Mouse (Mus musculus): ENCODE measurements around the gene Ppp2r1b.

Ppp2r1b gene

DNA sequence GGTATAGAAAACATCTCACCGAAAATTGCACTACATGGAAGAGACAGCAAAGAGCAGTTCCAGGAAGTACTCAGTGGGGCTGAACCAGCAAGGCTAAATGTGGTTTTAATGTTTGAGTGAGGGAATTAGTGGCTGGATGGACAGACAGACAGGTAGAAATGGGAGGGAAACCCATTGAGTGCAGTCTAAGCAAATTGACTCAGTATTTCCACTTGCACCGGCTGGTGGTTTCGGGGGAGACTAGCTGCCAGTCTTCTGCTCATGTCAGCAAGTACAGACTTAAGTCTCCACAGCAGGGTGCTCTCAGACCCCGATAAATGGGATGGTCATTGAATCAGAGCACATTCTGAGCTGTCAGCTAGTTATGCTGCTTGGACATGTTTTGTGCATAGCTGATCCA is 9.0 kb upstream of the Ppp2r1b start:
- no peak for DNase-seq (ENCODE audit: low read depth, low spot score)

DNA sequence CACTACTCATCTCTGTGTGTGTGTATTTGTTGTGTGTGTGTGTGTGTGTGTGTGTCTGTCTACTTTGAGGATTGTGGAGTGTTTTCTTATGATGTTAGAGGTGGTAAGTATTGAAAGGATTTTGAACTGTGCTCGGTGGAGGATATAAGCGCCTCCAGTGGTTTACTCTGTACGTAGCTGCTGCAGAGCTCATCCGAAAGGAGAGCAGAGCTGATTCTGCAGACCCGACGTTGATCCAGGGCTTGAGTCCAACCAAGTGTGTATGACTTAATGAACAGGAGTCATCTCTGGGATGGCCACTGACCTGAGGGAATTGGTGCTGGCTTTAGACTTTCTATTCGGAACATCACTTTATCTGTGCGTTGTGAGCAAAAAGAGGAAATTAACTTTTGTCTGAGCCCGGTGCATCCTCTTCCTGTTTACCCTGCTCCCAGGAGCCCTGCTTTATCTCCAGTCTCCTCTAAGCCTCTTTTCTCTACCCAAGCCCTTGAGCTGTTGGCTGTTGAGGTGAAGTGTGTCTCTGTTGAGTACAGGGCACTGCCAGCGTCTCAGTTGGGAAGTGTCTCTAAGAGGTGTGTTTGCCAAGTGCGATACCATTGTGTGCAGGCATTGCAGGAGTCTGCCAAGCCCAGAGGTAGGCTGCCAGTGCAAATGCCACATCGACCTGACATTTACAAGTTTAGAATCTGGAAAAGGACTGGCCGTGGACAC is 3.9 kb upstream of the Ppp2r1b start:
- DNase-seq (ENCODE audit: low read depth, low spot score), result no peak

DNA sequence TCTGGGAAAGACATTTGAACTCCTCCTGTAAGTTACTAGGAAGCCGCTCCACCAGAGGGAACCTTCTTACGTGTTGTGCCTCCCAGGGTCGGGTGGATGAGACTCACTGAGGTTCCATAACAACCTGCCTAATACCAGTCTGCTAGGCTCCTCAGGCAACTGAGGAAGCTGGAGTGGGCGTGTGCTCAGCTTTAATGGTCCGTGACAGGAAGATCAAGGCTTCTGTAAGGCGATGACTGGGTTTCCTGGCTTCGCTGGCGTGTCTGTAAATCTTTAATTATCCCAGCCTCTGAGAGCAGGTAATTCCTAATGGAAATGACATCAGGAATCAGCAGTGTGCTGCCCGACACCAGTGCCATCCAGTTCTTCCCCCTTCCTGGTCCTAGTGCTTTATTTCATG is 446 bp downstream of the Ppp2r1b start:
- no peak for DNase-seq (ENCODE audit: low read depth, low spot score)

DNA sequence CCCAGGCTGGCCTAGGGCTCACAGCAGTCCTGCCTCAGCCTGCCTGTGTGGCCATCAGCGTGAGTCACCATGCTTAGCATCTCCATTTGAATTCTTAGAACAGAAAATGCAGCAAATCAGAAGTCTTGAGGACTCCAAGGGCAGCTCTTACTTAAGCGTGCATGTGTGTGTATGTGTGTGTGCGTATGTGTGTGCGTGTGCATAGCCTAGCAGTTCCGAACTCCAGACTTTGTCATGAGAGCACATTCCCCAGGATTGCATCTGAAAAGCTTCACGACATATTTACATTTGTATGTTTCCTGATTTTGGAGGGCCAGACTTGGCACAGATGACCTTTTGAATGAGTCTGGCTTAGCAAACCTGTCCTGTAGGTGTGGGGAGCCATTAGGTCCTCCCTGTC is 2.0 kb downstream of the Ppp2r1b start:
- DNase-seq (ENCODE audit: low read depth, low spot score), result no peak

DNA sequence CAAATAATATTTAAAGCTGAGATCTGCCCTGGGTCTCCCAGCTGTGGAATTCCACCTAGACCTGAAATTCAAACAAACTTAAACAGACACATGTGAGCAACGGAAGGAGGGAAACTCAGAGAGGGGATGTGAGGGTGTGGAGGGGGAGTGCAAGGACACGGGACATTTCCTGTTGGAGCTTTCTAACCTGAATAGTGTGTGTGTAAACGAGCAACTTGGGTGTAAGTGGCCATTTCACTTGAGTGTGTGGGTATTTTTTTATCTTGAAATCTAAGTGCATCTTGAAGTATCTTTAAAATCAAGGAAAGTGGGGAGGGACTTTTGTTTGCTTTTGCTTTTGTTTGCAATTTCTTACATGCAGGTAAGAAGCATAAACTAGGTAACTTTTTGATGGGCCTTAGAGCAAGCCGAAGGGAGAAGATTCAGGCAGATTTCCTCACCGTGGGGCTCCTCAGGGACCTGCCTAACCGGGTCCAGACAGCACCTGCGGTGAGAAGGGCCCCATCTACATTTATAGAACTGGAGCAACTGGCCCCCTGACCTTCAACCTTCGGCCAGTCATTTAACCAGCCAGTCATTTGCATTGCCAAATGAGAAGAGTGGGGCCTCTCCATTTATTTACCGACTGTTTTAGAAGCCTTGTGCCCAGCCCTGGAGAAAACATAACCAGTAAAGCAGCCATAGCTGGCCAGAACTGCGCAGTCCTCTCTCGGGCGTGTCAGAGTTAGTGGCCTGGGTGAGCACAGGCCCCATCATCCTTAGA is 2.7 kb downstream of the Ppp2r1b start:
- DNase-seq (ENCODE audit: low read depth, low spot score), result no peak

DNA sequence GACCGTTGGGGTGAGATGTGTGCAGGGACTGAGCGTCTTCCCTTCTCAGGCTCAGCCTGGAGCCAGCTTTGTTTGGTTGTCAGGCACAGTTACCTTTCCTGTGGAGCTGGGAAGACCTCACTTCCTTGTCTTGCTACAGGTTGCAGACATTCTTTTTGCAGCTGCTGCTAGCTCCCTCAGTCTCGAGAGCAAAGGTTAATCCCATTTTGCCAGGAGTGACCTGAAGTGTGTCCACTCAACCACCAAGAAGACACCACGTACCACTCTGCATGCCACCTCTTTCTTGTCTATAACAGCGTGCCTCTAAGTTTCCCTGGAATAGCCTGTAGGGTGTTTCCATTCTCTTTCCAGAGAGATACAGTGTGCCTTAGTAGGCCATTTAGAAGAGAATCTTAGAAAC is 3.7 kb downstream of the Ppp2r1b start:
- DNase-seq (ENCODE audit: low read depth, low spot score), result no peak

DNA sequence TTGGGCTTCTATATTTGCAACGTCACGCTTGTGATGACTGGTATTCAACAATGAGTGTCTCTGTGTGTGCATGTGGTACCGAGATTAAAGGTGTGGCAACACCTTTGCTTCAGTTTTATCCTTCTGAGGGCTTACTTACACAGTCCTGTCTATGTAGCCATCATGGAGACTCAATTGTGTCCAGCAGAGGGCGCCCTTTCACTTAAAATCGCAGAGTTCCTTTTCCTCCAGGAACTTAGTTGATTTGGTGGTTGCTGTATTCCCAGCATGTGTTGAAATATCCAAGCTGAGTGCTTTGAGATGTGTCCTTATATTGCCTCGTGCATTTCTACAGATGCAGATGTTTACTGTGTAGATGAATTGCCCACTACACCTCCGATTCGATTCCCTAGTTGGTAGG is 4.1 kb downstream of the Ppp2r1b start:
- peak; percentile 88 for DNase-seq (ENCODE audit: low read depth, low spot score)

DNA sequence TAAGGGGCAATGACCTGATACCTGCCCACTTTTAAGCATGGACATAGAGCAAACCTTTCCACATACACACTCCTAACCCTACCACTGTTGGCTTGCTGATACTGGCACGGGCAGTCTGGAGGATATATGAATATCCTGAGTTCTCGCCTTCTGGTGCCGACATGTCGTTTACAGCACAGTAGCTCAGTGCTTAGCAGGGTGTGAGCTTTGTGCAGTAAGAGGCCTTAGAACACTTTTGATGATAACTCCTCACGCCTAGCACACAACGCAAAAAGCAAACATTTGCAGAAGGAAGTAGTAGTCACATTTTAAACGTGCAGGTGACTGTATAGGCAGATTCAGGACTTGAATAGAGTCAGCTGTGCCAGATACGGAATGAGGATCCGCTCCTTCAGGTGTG is 4.7 kb downstream of the Ppp2r1b start:
- DNase-seq (ENCODE audit: low read depth, low spot score), result no peak

DNA sequence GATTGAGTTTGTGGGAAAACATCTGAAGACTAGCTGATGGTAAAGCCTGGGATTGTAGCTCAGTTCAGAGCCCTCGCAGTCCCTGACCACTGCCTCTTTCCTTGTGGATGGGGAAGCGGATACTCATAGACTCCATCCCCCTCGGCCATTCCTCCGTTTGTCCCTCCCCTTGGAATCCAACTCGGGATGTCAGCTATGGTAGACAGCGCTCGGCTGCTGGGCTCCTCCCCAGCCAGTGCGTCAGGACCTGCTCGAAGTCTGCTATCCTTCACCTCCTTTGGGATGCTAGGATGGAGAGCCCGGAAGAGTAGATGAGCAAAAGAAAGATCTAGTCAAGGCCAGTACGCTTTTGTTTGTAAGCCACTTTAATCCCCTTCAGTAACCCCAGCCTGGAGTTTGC is 5.2 kb downstream of the Ppp2r1b start:
- no peak for DNase-seq (ENCODE audit: low read depth, low spot score)

DNA sequence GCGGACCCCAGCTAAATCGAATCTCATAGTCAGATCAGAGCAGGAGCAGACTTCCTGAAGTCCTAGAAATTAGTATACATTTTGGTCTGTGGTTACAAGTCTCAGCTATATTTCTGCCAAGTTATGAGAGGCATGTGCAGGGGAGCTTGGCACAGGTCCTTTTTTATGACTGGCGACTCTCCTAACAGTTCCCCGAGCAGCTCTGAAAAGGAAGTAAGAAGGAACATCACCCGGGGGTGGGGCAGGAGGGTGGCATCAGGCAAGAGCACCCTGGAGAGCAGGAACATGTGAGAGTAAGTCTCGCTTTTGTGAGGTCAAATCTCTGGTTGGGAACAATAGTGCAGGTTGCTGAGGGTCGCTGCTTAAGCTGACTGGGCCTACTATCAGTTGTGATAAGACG is 5.6 kb downstream of the Ppp2r1b start:
- DNase-seq (ENCODE audit: low read depth, low spot score), result no peak

DNA sequence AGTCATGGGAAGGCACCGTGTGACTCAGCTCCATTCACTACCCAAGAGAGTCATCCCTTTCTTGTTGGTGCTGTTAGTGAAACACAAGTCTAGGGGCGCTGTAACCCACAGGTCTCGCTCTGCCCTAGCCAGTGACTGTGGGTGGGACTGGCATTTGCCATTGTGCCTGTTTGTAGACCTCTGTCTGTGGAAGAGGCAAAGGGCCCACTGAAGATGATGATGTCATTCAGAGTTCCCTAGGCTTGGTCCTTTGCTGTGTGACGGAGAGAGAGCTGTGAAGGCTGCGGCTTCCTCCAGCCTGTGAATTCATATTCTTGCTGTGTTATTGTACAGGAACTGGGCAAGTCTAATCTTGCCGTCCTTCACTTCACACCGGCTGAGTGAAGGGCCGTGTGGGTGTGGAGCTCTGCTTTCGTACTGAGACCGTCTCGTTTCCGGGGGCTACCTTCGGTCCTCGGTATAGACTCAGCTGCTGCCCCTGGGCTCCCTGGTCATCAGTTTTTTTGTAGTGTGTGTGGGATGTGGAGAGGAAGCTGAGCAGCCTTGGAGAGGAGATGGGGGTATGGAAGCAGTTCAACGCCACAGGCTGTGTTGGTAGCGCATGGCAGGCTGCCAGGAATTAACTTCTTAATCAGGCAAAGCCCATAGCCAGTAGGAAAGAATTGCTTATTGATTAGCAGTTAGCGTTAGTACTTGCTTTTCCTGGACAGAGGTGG is 7.7 kb downstream of the Ppp2r1b start:
- no peak for DNase-seq (ENCODE audit: low read depth, low spot score)

DNA sequence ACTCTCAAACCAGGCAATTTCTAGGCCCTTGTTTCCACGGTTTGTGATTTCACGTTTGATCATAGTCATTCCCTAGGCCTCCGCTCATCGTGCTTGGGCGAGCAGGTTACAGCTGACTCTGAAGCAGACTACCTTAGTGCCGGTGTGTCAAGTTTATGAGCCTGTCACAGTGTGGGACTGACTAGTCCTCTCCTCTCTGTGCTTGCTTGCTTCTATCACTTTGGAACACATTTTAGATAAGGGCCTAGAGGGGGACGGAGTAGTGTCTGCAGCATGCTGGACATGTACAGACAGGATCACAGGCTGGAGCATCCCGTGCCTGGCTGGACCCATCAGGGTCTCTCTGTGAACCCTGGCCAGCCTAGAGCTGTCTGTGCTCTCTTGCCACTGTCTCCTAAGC is 9.3 kb downstream of the Ppp2r1b start:
- peak; percentile 60 for DNase-seq (ENCODE audit: low read depth, low spot score)

DNA sequence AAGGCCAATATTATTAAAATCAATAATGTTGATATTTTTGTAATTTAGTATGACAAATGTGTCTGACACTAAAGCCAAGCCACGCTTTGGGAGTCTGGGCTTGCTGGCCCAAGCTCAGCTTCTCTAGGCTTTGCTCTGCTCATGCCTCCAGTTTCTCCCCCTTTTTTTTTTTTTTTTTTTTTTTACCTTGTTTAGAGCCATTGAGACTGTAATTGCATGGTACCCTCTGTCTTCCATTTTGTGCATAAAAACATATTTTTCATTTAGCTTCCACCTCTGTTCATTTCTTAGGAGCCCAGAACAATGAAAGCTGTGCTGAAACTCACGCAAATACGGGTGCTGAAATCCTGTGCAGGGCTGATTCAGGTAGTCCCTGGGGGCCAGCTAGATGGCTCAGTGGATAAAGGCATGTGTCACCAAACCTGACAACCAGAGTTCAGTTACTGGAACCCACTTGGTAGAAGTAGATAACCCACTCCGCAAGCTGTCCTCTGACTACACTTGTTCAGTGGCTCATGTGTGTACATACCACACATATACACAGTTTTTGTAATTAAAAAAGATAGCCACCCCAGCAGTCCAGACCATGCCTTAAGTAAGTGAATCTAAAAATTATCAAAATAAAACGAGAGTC is 10.1 kb downstream of the Ppp2r1b start:
- DNase-seq (ENCODE audit: low read depth, low spot score), result peak; percentile 51

DNA sequence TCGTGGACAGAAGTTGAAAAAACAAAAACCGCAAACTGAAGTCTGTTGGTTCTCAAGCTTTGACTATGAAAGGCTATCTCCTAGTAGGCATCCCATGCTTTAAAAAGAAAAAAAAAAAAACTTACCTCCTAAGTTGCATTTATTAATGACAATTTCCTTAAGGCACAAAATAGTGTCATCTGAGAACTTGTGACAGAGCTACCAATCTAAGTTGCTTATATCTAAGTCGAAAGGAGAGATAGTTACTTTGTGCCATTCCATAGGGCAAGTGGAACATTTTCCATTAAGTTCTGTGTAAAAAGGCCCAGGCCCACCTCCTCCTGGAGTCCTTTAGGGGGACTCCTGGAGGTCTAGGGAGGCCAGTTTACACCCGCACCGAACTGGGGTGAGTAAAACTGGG is 10.7 kb downstream of the Ppp2r1b start:
- no peak for DNase-seq (ENCODE audit: low read depth, low spot score)

DNA sequence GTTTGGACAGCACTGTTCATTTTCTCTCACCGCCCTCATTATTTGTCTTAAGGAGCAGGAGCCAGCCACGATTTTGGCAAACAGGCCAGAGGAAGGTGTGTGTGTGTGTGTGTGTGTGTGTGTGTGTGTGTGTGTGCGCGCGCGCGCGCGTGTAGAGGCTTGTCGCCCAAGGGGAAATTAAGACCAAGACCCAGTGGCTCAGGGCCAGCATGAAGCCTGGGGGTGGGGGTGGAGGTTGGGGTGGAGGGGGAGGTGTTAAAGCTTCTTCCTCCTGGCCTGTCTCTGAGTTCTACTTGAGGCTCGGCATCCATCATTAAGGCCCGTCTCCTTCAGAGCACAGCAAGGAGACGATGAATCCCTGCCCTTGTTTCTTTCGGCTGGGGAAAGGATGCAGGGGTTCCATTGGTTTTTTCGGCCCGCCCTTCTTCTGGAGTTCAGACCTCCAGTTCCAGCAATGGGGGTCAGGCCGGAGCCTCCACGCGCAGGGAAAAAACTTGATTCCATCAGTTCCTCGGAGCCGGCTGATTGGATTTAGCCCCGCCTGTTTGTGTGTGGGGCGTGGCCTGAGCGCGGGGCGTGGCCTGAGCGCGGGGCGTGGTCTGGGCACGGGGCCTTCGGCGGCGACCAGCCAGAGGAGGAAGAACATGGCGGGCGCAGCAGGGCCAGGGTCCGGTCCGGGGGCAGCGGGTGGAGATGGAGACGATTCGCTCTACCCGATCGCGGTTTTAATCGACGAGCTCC is 11.4 kb downstream of the Ppp2r1b start:
- peak; percentile 82 for DNase-seq (ENCODE audit: low read depth, low spot score)

DNA sequence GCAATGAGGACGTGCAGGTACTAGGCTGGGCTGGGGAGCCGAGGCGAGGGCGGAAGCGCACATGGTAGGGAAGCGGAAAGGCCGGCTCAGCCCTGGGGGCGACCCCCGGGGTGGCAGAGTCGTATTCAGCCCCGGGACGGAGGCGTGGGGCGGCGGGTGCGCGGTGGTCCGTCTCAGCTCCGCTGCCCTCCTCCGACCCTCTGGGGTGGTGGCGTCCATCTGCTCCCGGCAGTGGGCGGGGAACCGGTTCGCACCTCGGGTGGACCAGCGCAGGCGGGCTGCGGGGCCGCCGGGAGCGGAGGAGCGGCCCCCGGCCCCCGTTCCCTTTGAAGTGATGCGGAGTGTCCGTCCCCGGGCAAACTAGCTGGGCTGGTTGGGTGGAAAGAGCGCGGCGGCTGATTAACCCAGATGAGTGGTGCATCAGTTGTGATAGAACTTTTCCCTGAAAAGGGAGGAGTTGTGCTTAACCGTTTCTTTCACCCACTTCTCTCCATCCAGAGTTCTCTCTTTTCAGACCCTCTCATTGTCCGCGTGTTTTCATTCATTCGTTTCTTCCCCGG is 12.1 kb downstream of the Ppp2r1b start:
- DNase-seq (ENCODE audit: low read depth, low spot score), result peak; percentile 48

DNA sequence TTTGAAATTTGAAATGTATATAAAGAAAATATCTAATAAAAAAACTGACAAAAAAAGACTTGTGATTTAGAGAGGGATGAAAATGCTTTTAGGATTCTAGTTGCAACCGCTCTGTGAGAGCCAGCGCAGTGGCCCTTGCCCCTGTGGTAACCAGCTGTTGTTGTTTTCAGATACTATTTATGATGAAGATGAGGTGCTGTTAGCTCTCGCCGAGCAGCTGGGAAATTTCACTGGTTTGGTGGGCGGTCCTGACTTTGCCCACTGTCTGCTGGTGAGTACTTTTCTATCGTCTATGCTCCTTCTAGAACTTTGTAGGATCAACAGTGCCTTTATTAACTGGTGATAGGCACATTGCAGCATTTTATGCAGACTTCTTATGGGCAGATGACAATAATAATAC is 13.6 kb downstream of the Ppp2r1b start:
- no peak for DNase-seq (ENCODE audit: low read depth, low spot score)

DNA sequence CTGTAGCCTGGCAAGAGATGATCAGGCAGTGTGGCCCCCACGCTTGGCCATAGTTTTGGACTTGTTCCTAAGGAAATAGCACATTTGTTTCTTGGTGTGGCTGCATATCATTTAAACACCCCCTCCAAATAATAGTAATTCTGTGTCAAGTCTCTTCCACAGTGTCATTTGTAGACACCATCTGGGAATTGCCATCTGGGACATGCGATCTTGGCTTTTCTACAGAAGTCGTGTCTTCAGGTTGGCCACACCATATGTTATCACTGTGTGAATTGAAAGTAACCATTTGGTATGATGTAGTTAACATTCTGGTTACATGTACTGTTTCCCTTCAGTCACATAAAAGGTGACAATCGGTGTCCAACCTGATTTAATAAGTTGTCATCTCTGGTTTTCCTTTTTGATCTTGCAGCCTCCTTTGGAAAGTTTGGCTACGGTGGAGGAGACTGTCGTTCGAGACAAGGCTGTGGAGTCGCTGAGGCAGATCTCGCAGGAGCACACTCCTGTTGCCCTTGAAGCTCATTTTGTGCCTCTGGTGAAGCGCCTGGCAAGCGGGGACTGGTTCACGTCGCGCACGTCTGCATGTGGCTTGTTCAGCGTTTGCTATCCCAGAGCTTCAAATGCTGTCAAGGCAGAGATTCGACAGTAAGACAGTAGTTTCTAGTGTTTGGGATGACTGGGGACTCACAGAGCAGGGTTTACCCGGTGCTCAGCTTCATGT is 16.2 kb downstream of the Ppp2r1b start:
- no peak for DNase-seq (ENCODE audit: low read depth, low spot score)

DNA sequence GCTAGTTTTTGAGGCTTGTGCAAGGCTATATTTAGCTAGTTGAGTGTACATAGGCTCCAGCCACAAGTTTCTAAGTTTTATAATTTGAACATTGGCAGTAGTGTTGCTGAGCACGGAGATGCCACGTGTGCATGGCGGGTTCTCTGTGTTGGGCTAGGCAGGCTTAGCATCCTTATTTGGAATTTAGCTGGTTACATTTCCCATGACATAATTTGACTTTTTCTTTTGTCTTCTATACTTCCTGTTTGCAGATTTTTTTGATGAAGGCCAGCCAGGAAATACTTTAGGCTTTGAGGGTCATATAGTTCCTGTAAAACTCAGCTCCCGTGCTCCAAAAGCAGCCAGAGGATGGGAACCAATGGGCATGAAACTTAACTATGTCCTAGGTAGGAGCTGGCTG is 18.7 kb downstream of the Ppp2r1b start:
- no peak for DNase-seq (ENCODE audit: low read depth, low spot score)

DNA sequence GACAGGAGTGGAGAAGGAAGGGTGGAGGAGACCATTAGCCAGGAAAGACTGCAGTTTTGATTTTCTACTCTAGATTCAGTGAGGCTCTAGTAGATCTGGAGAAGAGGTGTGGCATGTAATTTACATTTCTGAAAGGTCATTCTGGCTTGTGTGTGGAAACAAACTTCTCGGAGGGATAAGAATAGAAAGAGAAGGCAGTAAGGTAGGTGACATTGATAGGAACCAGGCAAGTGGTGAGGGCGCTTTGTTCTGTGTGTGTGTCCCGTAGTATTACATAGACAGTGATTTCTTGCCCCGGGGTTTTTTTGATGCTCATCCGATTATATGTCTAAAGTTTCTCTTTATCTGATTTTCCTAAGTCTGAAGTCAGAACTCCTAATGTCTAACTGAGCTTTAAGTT is 19.8 kb downstream of the Ppp2r1b start:
- DNase-seq (ENCODE audit: low read depth, low spot score), result no peak

DNA sequence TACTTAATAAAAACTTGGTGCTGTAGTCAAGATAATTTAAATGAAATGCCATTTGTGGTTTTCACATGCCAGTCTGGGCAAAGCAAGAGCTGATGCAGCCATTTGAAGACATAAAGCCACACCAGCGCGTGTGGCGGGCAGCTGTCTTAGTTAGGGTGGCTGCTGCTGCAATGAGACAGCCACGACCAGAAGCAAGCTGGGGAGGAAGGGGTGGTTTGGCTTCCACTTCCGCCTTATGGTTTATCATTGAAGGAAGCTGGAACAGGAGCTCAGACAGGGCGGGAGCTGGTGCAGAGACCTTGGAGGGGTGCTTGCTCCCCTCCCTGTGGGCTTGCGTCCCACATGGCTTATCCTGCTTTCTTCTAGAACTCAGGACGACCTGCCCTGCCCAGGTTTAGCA is 20.7 kb downstream of the Ppp2r1b start:
- DNase-seq (ENCODE audit: low read depth, low spot score), result no peak
